Mouse (Mus musculus) forebrain, embryonic 13.5 days (tissue): ENCODE measurements around the gene Gng2. TPM values are rescaled to one million over a fixed set of nuclear protein-coding genes. Genes with fewer than 3 reads are reported as not detected.
A peak's percentile ranks its signal among the peaks of the same experiment; 100 is the strongest.

ENCODE experiments used
- ATAC-seq: fragments of 200-750 bp; cut with Nextera tagmentation; 2 replicates; pipeline ENCODE4 v1.8.0; 2017
- H3K27ac ChIP-seq: fragments of 300-500 bp; sonication (generic); 2 replicates; pipeline ENCODE4 v1.5.1; 2015; ENCODE audit warnings: inconsistent platforms, mild to moderate bottlenecking, moderate library complexity
- H3K27me3 ChIP-seq: fragments of 300-500 bp; sonication (generic); 2 replicates; pipeline ENCODE4 v1.6.1; 2015; ENCODE audit warnings: mild to moderate bottlenecking, inconsistent platforms
- H3K36me3 ChIP-seq: fragments of 300-500 bp; sonication (generic); 2 replicates; pipeline ENCODE4 v1.6.1; 2015; ENCODE audit warnings: mild to moderate bottlenecking, inconsistent platforms; ENCODE audit not compliant: poor library complexity, severe bottlenecking
- H3K4me1 ChIP-seq: fragments of 300-500 bp; sonication (generic); 2 replicates; pipeline ENCODE4 v1.6.1; 2015; ENCODE audit warnings: inconsistent platforms
- H3K4me2 ChIP-seq: fragments of 300-500 bp; sonication (generic); 2 replicates; pipeline ENCODE4 v1.6.1; 2015; ENCODE audit warnings: inconsistent platforms, mild to moderate bottlenecking, moderate library complexity
- H3K4me3 ChIP-seq: fragments of 300-500 bp; sonication (generic); 2 replicates; pipeline ENCODE4 v1.5.1; 2015; ENCODE audit warnings: mild to moderate bottlenecking, inconsistent platforms
- H3K9ac ChIP-seq: fragments of 300-500 bp; sonication (generic); 2 replicates; pipeline ENCODE4 v1.6.1; 2015; ENCODE audit warnings: mild to moderate bottlenecking, inconsistent platforms
- H3K9me3 ChIP-seq: fragments of 300-500 bp; sonication (generic); replicated peaks from 2 replicates; pipeline ENCODE4 v1.6.1; 2016; ENCODE audit warnings: inconsistent platforms
- WGBS: fragments of 180-500 bp; shearing (Covaris S2); methylation state at CpG from one replicate; pipeline ENCODE4 v1.1.7; 2015; 5-methylcytosine and 5-hydroxymethylcytosine counted together
- polyA plus RNA-seq: library from polyadenylated mRNA; unstranded; fragments of >200 nt; fragmentation: Nextera tagmentation; extraction: Ambion mirVana; gene quantifications from 2 replicates; pipeline ENCODE4 v1.2.1, GENCODE M21; 2015

Gene Gng2
- polyA plus RNA-seq, 1 experiment from 2014 or later = 304 TPM

DNA sequence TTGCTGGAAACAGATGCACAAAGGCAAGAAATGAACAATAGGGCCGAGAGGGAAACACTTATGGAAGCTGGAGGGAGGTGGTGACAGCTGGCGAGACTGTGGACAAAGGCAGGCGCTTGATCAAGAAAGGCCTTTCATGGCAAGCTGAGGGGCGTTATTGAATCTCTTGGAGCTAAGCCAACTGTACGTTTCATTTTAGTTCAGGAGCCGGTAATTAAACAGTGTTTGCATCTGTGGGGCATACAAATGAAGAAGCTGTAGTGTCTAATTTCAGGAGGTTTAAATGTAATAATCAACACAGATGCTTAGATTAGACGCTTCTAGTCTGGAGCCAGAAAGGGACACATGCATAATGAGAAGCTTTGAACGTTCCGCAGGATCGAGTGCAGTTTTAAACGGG, 151.9 kb downstream of the Gng2 start:
- 5% methylated on average over 11 of the region's 11 CpGs for WGBS
- no peak overlapping the region for H3K9ac ChIP-seq
- peak overlapping the region; percentile 64 for H3K4me2 ChIP-seq
- peak overlapping the region; percentile 93 for H3K27ac ChIP-seq
- H3K4me3 ChIP-seq = no peak overlapping the region
- H3K36me3 ChIP-seq = peaks cover 13% of the 10 kb centered on the region
- peaks cover 39% of the 10 kb centered on the region for H3K4me1 ChIP-seq
- ATAC-seq = peak; percentile 74
- no peaks in the 10 kb centered on the region for H3K27me3 ChIP-seq
- H3K9me3 ChIP-seq = peaks cover 4% of the 10 kb centered on the region; the same call in 1 of the 2 replicates

DNA sequence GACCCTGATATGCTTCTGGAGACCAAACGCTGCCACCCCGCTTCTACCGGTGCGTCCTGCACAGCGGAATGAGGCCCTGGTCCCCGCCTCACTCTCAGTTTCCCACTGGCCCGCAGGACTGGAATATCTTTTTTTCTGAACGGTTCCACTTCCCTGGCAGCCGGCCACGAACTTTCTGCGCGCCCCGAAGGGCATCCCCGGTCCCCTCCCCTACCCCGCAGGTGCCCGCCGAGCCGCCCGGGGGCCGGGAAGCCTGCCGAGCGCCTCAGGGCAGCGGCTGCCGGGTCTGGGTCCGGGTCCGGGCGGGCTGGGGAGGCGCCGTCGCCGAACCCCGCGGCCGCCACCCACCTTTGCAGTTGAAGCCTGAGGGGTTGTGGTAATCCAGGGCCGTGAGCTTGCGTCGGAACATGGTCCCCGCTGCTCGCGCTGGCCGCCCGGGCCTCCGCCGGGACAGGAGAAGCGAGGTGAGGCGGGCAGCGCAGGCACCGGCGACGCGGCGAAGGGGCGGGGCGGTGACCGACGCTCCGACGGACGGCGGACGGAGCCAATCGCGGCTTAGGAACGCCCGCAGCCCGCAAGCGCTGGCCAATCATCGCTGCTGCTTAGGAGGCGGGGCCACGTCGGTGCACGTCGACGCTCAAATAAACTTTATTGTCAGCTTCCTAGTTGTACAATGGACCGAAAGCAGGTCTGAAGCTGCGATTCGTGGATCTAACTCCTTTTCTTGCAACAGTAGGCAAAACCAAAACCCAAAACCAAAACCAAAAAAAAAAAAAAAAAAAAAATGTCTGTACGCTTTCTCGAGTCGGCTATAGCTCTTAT, 153.9 kb downstream of the Gng2 start, which contains the start of gene Rtraf:
Gene Rtraf (minus strand): TSS at position 504 of the 822 bp plus-strand sequence.
- H3K36me3 ChIP-seq = peaks cover 30% of the 10 kb centered on the region
- no peaks in the 10 kb centered on the region for H3K27me3 ChIP-seq
- ATAC-seq = peak; percentile 97
- under 1% methylated on average over 80 of the region's 80 CpGs for WGBS
- H3K4me1 ChIP-seq = peaks cover 44% of the 10 kb centered on the region
- peaks cover 4% of the 10 kb centered on the region; the same call in 1 of the 2 replicates for H3K9me3 ChIP-seq
- H3K4me3 ChIP-seq = peak within 1 kb of the TSS; percentile 87
- H3K4me2 ChIP-seq = peak within 1 kb of the TSS; percentile 86
- peak within 1 kb of the TSS; percentile 96 for H3K9ac ChIP-seq
- peak within 1 kb of the TSS; percentile 93 for H3K27ac ChIP-seq

Other genes with a start within 250 kb of the Gng2 start
- 22.7 and 27.1 TPM in 2 replicates for gene Nid2, start 226.4 kb downstream of the Gng2 start, polyA plus RNA-seq
- gene Rtraf, start 153.8 kb downstream of the Gng2 start, polyA plus RNA-seq = 258 and 265 TPM in 2 replicates
- 13.6 and 14.0 TPM in 2 replicates for gene Saysd1, start 160.9 kb upstream of the Gng2 start, polyA plus RNA-seq
- gene Kcnk5, start 204.2 kb upstream of the Gng2 start, polyA plus RNA-seq = 7.3 and 9.0 TPM in 2 replicates